Mouse (Mus musculus) macrophage (primary cell): ENCODE data around the gene Nxpe3. TPM values are rescaled to one million over a fixed set of nuclear protein-coding genes. Genes with fewer than 3 reads are reported as not detected.

Source experiments
- polyA plus RNA-seq: library from polyadenylated mRNA; stranded (reverse); fragments of 250-400 nt; gene quantifications from 3 replicates; pipeline ENCODE4 v1.2.4, GENCODE M21; 2018; ENCODE audit warnings: inconsistent platforms

The Nxpe3 gene
- polyA plus RNA-seq, 1 experiment from 2014 or later: 0.04 TPM

Other genes with a start within 250 kb of the Nxpe3 start
- 3.7 to 10.8 TPM (median 4.2 TPM) in 3 replicates for gene Nfkbiz, start 56.4 kb downstream of the Nxpe3 start, polyA plus RNA-seq
- gene Cep97, start 39.6 kb upstream of the Nxpe3 start, polyA plus RNA-seq: 1.2 to 2.2 TPM (median 1.5 TPM) in 3 replicates
- gene Rpl24, start 71.0 kb upstream of the Nxpe3 start, polyA plus RNA-seq: 608 to 832 TPM (median 816 TPM) in 3 replicates
- gene Zbtb11, start 78.6 kb upstream of the Nxpe3 start, polyA plus RNA-seq: 5.5 to 8.8 TPM (median 7.3 TPM) in 3 replicates
- gene Pcnp, start 134.5 kb upstream of the Nxpe3 start, polyA plus RNA-seq: 64.9 to 123 TPM (median 77.1 TPM) in 3 replicates
- 10.5 to 28.3 TPM (median 22.9 TPM) in 3 replicates for gene Trmt10c, start 142.5 kb upstream of the Nxpe3 start, polyA plus RNA-seq
- gene Senp7, start 153.1 kb upstream of the Nxpe3 start, polyA plus RNA-seq: 7.1 to 11.8 TPM (median 7.4 TPM) in 3 replicates